Mouse (Mus musculus) intestine, embryonic 14.5 days (tissue): ENCODE results near the gene Ptcra. TPM values are rescaled to one million over a fixed set of nuclear protein-coding genes. Genes with fewer than 3 reads are reported as not detected.

Source experiments
- ATAC-seq: fragments of 200-750 bp; cut with Nextera tagmentation; replicated peaks from 2 replicates; pipeline ENCODE4 v1.8.0; 2017; ENCODE audit warnings: low read depth, moderate number of reproducible peaks, moderate TSS enrichment, moderate library complexity; ENCODE audit not compliant: low FRiP score, low TSS enrichment
- DNase-seq: peaks from one replicate; pipeline ENCODE4 v3.0.0-alpha.2; 2018; ENCODE audit warnings: low spot score
- H3K27ac ChIP-seq: fragments of 300-500 bp; sonication (generic); 2 replicates; pipeline ENCODE4 v1.5.1; 2014; ENCODE audit warnings: low read depth, mild to moderate bottlenecking, control low read depth
- H3K27me3 ChIP-seq: fragments of 300-500 bp; sonication (generic); replicated peaks from 2 replicates; pipeline ENCODE4 v1.6.1; 2014; ENCODE audit warnings: low read length, control low read depth; ENCODE audit not compliant: control insufficient read depth, insufficient read depth
- H3K36me3 ChIP-seq: fragments of 300-500 bp; sonication (generic); 2 replicates; pipeline ENCODE4 v1.6.1; 2014; ENCODE audit warnings: low read length, control low read depth; ENCODE audit not compliant: control insufficient read depth, insufficient read depth
- H3K4me1 ChIP-seq: fragments of 300-500 bp; sonication (generic); replicated peaks from 2 replicates; pipeline ENCODE4 v1.6.1; 2014; ENCODE audit warnings: low read length, control low read depth, mixed read lengths; ENCODE audit not compliant: control insufficient read depth, insufficient read depth
- H3K4me2 ChIP-seq: fragments of 300-500 bp; sonication (generic); 2 replicates; pipeline ENCODE4 v1.6.1; 2014; ENCODE audit warnings: low read length
- H3K4me3 ChIP-seq: fragments of 300-500 bp; sonication (generic); 2 replicates; pipeline ENCODE4 v1.5.1; 2014; ENCODE audit warnings: low read depth, low read length, control low read depth, mixed read lengths
- H3K9ac ChIP-seq: fragments of 300-500 bp; sonication (generic); 2 replicates; pipeline ENCODE4 v1.6.1; 2014; ENCODE audit warnings: mild to moderate bottlenecking, low read length
- H3K9me3 ChIP-seq: fragments of 300-500 bp; sonication (generic); 2 replicates; pipeline ENCODE4 v1.6.1; 2016; ENCODE audit warnings: low read length, control low read depth; ENCODE audit not compliant: control insufficient read depth
- WGBS: fragments of 180-500 bp; shearing (Covaris S2); extraction: QIAGEN DNeasy Blood & Tissue Kit; methylation state at CpG from one replicate; pipeline ENCODE4 v1.1.7; 2014; 5-methylcytosine and 5-hydroxymethylcytosine counted together
- polyA plus RNA-seq: library from polyadenylated mRNA; unstranded; fragments of >200 nt; fragmentation: Nextera tagmentation; extraction: Ambion mirVana; gene quantifications from 2 replicates; pipeline ENCODE4 v1.2.1, GENCODE M21; 2014

Ptcra gene
- polyA plus RNA-seq: 0.69 and 0.74 TPM in 2 replicates

GRCm38 (mm10) chr17:46763544-46763943, at the start of gene Ptcra:
TSS of gene Ptcra (minus strand) at chr17:46763712.
- no peak within 1 kb of the TSS for H3K4me2 ChIP-seq
- H3K4me1 ChIP-seq: no peaks in the 10 kb centered on the region
- no peak for ATAC-seq
- H3K9me3 ChIP-seq: no peaks in the 10 kb centered on the region
- no peak for DNase-seq
- 81% methylated on average over 2 of the region's 2 CpGs for WGBS
- H3K27me3 ChIP-seq: no peaks in the 10 kb centered on the region
- no peaks in the 10 kb centered on the region for H3K36me3 ChIP-seq
- H3K4me3 ChIP-seq: no peak within 1 kb of the TSS
- no peak within 1 kb of the TSS for H3K9ac ChIP-seq
- H3K27ac ChIP-seq: no peak within 1 kb of the TSS

- WGBS: 85% methylated on average over 1 of the region's 1 CpGs
Observed at GRCm38 (mm10) chr17:46812442-46812841, 48.9 kb upstream of the Ptcra start.

GRCm38 (mm10) chr17:46810672-46811071, 47.2 kb upstream of the Ptcra start:
- H3K27ac ChIP-seq: no peak overlapping the region
- H3K9me3 ChIP-seq: no peaks in the 10 kb centered on the region
- H3K9ac ChIP-seq: no peak overlapping the region
- no peak overlapping the region for H3K4me2 ChIP-seq
- ATAC-seq (no peak), DNase-seq (no peak)
- H3K36me3 ChIP-seq: peaks cover 62% of the 10 kb centered on the region
- no peak overlapping the region for H3K4me3 ChIP-seq
- H3K27me3 ChIP-seq: no peaks in the 10 kb centered on the region
- no peaks in the 10 kb centered on the region for H3K4me1 ChIP-seq
- 90% methylated on average over 3 of the region's 3 CpGs for WGBS

More at GRCm38 (mm10) chr17:46812442-46812841, 48.9 kb upstream of the Ptcra start:
- no peak overlapping the region for H3K4me3 ChIP-seq
- peaks cover 44% of the 10 kb centered on the region for H3K36me3 ChIP-seq
- no peaks in the 10 kb centered on the region for H3K4me1 ChIP-seq
- no peak overlapping the region for H3K4me2 ChIP-seq
- no peak for DNase-seq
- no peak overlapping the region for H3K27ac ChIP-seq
- H3K9ac ChIP-seq: no peak overlapping the region
- ATAC-seq: no peak
- no peaks in the 10 kb centered on the region for H3K9me3 ChIP-seq
- no peaks in the 10 kb centered on the region for H3K27me3 ChIP-seq

GRCm38 (mm10) chr17:46809131-46809830, 45.8 kb upstream of the Ptcra start:
- Histone ChIP-seq H3K9me3 (no peaks in the 10 kb centered on the region), H3K4me2 (no peak overlapping the region), H3K9ac (no peak overlapping the region), H3K36me3 (peaks cover 71% of the 10 kb centered on the region), H3K4me1 (no peaks in the 10 kb centered on the region), H3K4me3 (no peak overlapping the region), H3K27me3 (no peaks in the 10 kb centered on the region), H3K27ac (no peak overlapping the region)
- 89% methylated on average over 6 of the region's 6 CpGs for WGBS
- no peak for ATAC-seq
- DNase-seq: no peak

GRCm38 (mm10) chr17:46808376-46808775, 44.9 kb upstream of the Ptcra start:
- Histone ChIP-seq H3K27ac (no peak overlapping the region), H3K4me3 (no peak overlapping the region), H3K4me2 (no peak overlapping the region), H3K9me3 (no peaks in the 10 kb centered on the region), H3K4me1 (no peaks in the 10 kb centered on the region), H3K27me3 (no peaks in the 10 kb centered on the region), H3K36me3 (peaks cover 69% of the 10 kb centered on the region), H3K9ac (no peak overlapping the region)
- DNase-seq (no peak), ATAC-seq (no peak)
- WGBS: 89% methylated on average over 10 of the region's 10 CpGs

GRCm38 (mm10) chr17:46801761-46802160, 38.2 kb upstream of the Ptcra start:
- H3K4me1 ChIP-seq: no peaks in the 10 kb centered on the region
- WGBS: 87% methylated on average over 6 of the region's 6 CpGs
- H3K27me3 ChIP-seq: no peaks in the 10 kb centered on the region
- no peak for ATAC-seq
- H3K9ac ChIP-seq: no peak overlapping the region
- H3K9me3 ChIP-seq: no peaks in the 10 kb centered on the region
- H3K4me2 ChIP-seq: no peak overlapping the region
- no peak overlapping the region for H3K27ac ChIP-seq
- no peak overlapping the region for H3K4me3 ChIP-seq
- no peak for DNase-seq
- H3K36me3 ChIP-seq: peaks cover 43% of the 10 kb centered on the region

- Histone ChIP-seq H3K27me3 (no peaks in the 10 kb centered on the region), H3K4me3 (no peak overlapping the region), H3K9ac (no peak overlapping the region), H3K36me3 (peaks cover 23% of the 10 kb centered on the region), H3K9me3 (no peaks in the 10 kb centered on the region), H3K4me2 (no peak overlapping the region), H3K27ac (no peak overlapping the region), H3K4me1 (no peaks in the 10 kb centered on the region)
- WGBS: 80% methylated on average over 10 of the region's 10 CpGs
- ATAC-seq (no peak), DNase-seq (no peak)
Observed at GRCm38 (mm10) chr17:46799680-46800079, 36.2 kb upstream of the Ptcra start.

GRCm38 (mm10) chr17:46797386-46797785, 33.9 kb upstream of the Ptcra start:
- no peak overlapping the region for H3K4me2 ChIP-seq
- no peak for ATAC-seq
- no peak overlapping the region for H3K4me3 ChIP-seq
- H3K27me3 ChIP-seq: no peaks in the 10 kb centered on the region
- no peak overlapping the region for H3K9ac ChIP-seq
- WGBS: 56% methylated on average over 8 of the region's 8 CpGs
- no peaks in the 10 kb centered on the region for H3K4me1 ChIP-seq
- H3K9me3 ChIP-seq: no peaks in the 10 kb centered on the region
- peaks cover 20% of the 10 kb centered on the region for H3K36me3 ChIP-seq
- DNase-seq: no peak
- no peak overlapping the region for H3K27ac ChIP-seq

- Histone ChIP-seq H3K9ac (no peak overlapping the region), H3K4me2 (no peak overlapping the region), H3K27ac (no peak overlapping the region), H3K27me3 (no peaks in the 10 kb centered on the region), H3K36me3 (peaks cover 20% of the 10 kb centered on the region), H3K4me1 (no peaks in the 10 kb centered on the region), H3K4me3 (no peak overlapping the region), H3K9me3 (no peaks in the 10 kb centered on the region)
- no peak for DNase-seq
- ATAC-seq: no peak
- 86% methylated on average over 4 of the region's 4 CpGs for WGBS
Observed at GRCm38 (mm10) chr17:46796743-46797142, 33.2 kb upstream of the Ptcra start.
